Mouse (Mus musculus): Measurements from ENCODE around the gene Gpatch2.

Gpatch2 gene

GRCm38 (mm10) chr1:187215181-187216116 is at the start of gene Gpatch2, which contains the start of gene Spata17:
Gpatch2 (plus strand) TSS chr1:187215508.
Spata17 (minus strand) TSS chr1:187215465.
- DNase-seq, result peak; percentile 70 to 83

GRCm38 (mm10) chr1:187169646-187170045 is 45.7 kb upstream of the Gpatch2 start:
- DNase-seq, result no peak

GRCm38 (mm10) chr1:187170361-187170760 is 44.9 kb upstream of the Gpatch2 start:
- DNase-seq, result no peak

- DNase-seq, result no peak
Measured at GRCm38 (mm10) chr1:187175991-187176390, 39.3 kb upstream of the Gpatch2 start.

GRCm38 (mm10) chr1:187178546-187178945 is 36.8 kb upstream of the Gpatch2 start:
- no peak for DNase-seq

GRCm38 (mm10) chr1:187205506-187205905 is 9.8 kb upstream of the Gpatch2 start:
- DNase-seq, result no peak

GRCm38 (mm10) chr1:187209496-187209895 is 5.8 kb upstream of the Gpatch2 start:
- DNase-seq, result no peak

GRCm38 (mm10) chr1:187210736-187211135 is 4.6 kb upstream of the Gpatch2 start:
- no peak for DNase-seq

GRCm38 (mm10) chr1:187216620-187217410 is 1.5 kb downstream of the Gpatch2 start:
- no peak for DNase-seq

GRCm38 (mm10) chr1:187220756-187221155 is 5.4 kb downstream of the Gpatch2 start:
- DNase-seq, result peak; percentile 20 to 42

GRCm38 (mm10) chr1:187226328-187227025 is 11.2 kb downstream of the Gpatch2 start:
- DNase-seq, result no peak

- DNase-seq, result no peak
Measured at GRCm38 (mm10) chr1:187228414-187229146, 13.3 kb downstream of the Gpatch2 start.

GRCm38 (mm10) chr1:187230255-187230654 is 14.9 kb downstream of the Gpatch2 start:
- DNase-seq, result no peak

- no peak for DNase-seq
Measured at GRCm38 (mm10) chr1:187232196-187232955, 17.1 kb downstream of the Gpatch2 start.

GRCm38 (mm10) chr1:187232996-187233615 is 17.8 kb downstream of the Gpatch2 start:
- DNase-seq, result no peak

GRCm38 (mm10) chr1:187235161-187235560 is 19.9 kb downstream of the Gpatch2 start:
- DNase-seq, result no peak

- DNase-seq, result peak in 1 of 2 experiments; percentile 30
Measured at GRCm38 (mm10) chr1:187236296-187236695, 21.0 kb downstream of the Gpatch2 start.

- peak; percentile 46 to 47 for DNase-seq
Measured at GRCm38 (mm10) chr1:187238061-187238460, 22.8 kb downstream of the Gpatch2 start.

GRCm38 (mm10) chr1:187240304-187240703 is 25.0 kb downstream of the Gpatch2 start:
- DNase-seq, result no peak

- DNase-seq, result peak; percentile 4 to 38
Measured at GRCm38 (mm10) chr1:187241329-187241728, 26.0 kb downstream of the Gpatch2 start.

- DNase-seq, result no peak
Measured at GRCm38 (mm10) chr1:187244734-187245133, 29.4 kb downstream of the Gpatch2 start.
